Mouse (Mus musculus) small intestine, adult 2 months (tissue): ENCODE results near the gene Hbb-bh1.

Source experiments
- CTCF ChIP-seq: fragments of 200-500 bp; IDR thresholded peaks from 2 replicates; pipeline ENCODE4 v1.5.1; 2012; ENCODE audit warnings: low read depth, mild to moderate bottlenecking, control low read depth, inconsistent platforms, low read length, moderate library complexity, mixed read lengths; ENCODE audit not compliant: insufficient replicate concordance, insufficient read length; ENCODE audit errors: extremely low read depth
- POLR2A ChIP-seq: fragments of 200-500 bp; IDR thresholded peaks from 2 replicates; pipeline ENCODE4 v1.6.1; 2012; ENCODE audit warnings: low read depth, mild to moderate bottlenecking, control low read depth, inconsistent platforms, low read length, moderate library complexity

GRCm38 (mm10) chr7:103873064-103873463 is 30.1 kb upstream of the Hbb-bh1 start:
- no peak for TF ChIP-seq CTCF
- TF ChIP-seq POLR2A: no peak
